Mouse (Mus musculus): Measurements from ENCODE around the gene Fgfr2.
"Not testable (repeated sequence)": the region's sequence is repeated elsewhere in the genome, so short reads cannot be mapped to it uniquely, and the experiment has no call there.

The Fgfr2 gene

DNA sequence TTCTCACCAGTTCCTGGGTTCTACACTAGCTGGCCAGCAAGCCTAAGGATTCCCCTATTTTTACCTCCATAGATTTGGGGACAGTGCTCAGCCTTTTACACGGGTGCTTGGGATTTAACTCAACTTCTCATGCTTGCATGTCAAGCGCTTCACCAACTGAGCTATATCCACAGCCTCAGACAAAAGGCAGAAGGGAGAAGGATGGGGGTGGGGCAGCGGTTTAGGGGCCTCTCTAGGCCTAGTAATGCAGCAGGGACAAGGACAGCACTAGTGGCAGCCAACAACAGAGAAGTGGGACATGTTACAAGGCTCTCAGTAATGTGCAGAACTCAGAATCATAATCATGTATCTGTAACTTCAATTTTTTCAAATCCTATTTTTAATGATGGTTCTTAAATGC, 1955.4 kb downstream of the Fgfr2 start:
- DNase-seq: no peak

- DNase-seq: no peak
Measured at GRCm38 (mm10) chr7:131162251-131162650, 1960.9 kb downstream of the Fgfr2 start.

- no peak for DNase-seq
Measured at GRCm38 (mm10) chr7:131153044-131153443, 1970.1 kb downstream of the Fgfr2 start.

DNA sequence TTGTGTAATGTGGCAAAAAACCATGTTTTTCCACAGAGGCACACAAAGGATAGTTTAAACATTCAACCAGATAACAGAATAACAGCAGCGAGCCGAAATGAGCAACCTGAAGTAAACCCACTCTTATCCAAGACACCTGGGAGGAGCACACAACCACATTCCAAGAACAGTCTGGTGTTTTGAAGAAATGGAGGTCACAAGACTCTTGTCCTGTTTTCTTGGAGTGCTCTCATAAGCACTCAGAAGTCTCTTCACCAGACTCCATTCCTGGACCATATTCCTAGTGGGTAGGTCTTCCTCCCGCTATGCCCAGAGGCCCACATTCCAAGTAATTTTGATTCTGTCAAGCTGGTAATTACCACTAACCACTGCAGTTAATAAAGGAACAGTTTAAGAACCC, 1973.0 kb downstream of the Fgfr2 start:
- no peak for DNase-seq

GRCm38 (mm10) chr7:131146214-131146613, 1976.9 kb downstream of the Fgfr2 start, which contains the start of gene 4933402N03Rik:
Gene 4933402N03Rik (minus strand): TSS chr7:131146314.
- no peak for DNase-seq

GRCm38 (mm10) chr7:131133181-131133580, 1990.0 kb downstream of the Fgfr2 start:
- no peak for DNase-seq

GRCm38 (mm10) chr7:131130021-131130420, 1993.1 kb downstream of the Fgfr2 start:
- DNase-seq: no peak

- no peak for DNase-seq
Measured at GRCm38 (mm10) chr7:131122210-131122807, 2000.8 kb downstream of the Fgfr2 start.

- peak; percentile 23 for DNase-seq
Measured at GRCm38 (mm10) chr7:131114434-131114833, 2008.7 kb downstream of the Fgfr2 start.

DNA sequence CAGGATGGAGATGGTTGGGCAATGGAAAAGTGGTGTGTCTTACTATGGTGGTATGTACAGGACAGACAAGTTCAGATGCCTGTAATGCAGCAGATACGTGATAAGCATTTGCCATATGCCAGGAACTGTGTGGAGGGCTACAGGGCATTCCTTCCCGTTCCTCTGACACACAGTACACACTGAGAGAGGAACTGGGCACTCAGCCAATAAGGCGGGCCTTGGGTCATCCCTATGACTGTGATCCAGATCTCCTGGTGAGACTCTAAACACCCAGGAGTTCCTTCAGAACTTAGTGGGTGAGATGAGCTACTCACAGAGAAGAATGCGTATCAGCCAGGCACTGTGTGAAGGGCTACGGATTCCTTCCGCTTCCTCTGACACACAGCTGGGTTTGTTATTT, 2009.5 kb downstream of the Fgfr2 start:
- DNase-seq: no peak

- peak; percentile 53 for DNase-seq
Measured at GRCm38 (mm10) chr7:131112486-131112885, 2010.7 kb downstream of the Fgfr2 start.

DNA sequence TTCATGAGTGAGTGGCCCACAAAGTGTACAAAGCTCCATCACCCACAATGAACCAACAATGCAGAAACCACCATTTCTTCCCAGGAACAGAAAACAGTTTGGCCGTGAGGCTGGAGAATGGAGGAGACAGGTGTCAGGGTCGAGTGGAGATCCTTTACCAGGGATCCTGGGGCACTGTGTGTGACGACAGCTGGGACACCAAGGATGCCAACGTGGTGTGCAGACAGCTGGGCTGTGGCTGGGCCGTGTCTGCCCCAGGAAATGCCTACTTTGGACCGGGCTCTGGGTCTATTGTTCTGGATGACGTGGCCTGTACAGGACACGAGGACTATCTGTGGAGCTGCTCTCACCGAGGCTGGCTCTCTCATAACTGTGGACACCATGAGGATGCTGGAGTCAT, 2040.7 kb downstream of the Fgfr2 start:
- not testable (repeated sequence) for DNase-seq

GRCm38 (mm10) chr7:131075956-131076355, 2047.2 kb downstream of the Fgfr2 start:
- peak; percentile 18 for DNase-seq

DNA sequence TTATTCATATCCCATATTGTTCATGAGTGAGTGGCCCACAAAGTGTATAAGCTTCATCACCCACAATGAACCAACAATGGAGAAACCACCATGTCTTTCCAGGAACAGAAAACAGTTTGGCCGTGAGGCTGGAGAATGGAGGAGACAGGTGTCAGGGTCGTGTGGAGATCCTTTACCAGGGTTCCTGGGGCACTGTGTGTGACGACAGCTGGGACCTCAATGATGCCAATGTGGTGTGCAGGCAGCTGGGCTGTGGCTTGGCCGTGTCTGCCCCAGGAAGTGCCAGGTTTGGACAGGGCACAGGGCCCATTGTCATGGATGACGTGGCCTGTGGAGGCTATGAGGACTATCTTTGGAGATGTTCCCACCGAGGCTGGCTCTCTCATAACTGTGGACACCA, 2049.1 kb downstream of the Fgfr2 start:
- DNase-seq: not testable (repeated sequence)

DNA sequence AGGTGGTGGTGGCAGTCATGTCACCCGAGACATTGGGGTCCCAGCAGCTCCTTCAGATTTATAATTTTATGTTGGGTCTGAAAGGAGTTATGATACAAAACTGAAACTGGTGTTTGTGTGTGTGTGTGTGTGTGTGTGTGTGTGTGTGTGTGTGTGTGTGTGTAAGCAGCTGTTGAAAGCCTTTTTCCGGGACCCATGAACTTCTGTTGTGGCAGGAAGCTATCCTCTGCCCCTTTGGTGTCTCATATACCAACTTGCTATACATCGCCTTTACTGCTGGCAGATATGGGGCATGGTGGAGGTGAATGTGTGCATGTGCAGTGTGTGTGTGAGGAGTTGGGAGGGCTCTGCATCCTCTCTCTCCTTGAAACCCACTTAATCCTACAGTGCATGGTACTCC, 2049.7 kb downstream of the Fgfr2 start:
- not testable (repeated sequence) for DNase-seq

GRCm38 (mm10) chr7:131068191-131068590, 2055.0 kb downstream of the Fgfr2 start:
- peak; percentile 6 for DNase-seq

- DNase-seq: no peak
Measured at GRCm38 (mm10) chr7:131062541-131062940, 2060.6 kb downstream of the Fgfr2 start.

DNA sequence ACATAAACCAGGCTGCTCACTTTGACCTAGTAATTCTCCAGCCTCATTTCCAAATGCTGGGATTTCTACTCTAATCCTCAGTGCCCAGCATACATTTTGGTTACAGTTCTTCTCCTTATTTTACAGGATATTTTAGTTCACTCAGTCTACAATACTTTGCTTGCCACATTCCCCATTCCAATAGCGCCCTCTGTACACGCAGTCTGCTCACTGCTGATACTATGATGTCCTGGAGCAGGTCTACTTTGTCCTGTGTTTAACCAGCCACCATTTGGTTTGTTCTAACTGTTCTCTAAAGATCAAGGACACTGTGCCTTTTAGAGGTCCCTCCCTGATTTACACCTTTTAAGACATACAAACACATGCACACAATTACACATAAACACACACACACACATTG, 2063.3 kb downstream of the Fgfr2 start:
- not testable (repeated sequence) for DNase-seq

DNA sequence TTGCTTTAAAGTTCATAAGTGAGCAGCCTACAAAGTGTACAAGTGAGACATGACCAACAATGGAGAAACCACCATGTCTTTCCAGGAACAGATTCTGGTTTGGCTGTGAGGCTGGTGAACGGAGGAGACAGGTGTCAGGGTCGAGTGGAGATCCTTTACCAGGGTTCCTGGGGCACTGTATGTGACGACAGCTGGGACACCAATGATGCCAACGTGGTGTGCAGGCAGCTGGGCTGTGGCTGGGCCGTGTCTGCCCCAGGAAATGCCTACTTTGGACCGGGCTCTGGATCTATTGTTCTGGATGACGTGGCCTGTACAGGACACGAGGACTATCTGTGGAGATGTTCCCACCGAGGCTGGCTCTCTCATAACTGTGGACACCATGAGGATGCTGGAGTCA, 2065.2 kb downstream of the Fgfr2 start:
- DNase-seq: not testable (repeated sequence)

DNA sequence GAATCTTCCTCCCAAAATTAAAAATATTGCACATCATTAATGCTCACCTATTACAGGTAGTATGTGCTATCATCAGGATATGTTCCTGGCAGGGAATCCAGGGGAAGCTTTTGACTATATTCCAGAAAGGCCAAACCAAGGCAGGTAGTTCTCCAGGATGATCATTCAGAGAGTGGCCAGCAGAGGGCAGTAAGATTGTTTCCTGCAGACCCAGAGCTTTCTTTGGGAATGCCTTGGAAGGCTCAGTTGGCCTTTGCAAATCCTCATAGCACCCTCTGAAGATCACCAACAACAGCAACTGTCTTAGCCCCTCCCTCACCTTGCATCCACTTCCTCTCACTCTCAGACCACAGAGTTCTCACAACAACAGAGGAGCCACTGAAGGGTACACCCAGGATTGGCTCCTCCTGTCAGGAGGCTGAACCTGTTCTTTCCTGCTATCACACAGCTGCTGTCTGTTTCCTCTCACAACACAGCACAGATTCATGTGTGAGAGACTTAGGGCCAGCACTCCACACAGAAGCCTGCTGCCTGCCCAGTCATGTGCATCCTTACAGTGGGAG, 2068.3 kb downstream of the Fgfr2 start:
- DNase-seq: no peak

DNA sequence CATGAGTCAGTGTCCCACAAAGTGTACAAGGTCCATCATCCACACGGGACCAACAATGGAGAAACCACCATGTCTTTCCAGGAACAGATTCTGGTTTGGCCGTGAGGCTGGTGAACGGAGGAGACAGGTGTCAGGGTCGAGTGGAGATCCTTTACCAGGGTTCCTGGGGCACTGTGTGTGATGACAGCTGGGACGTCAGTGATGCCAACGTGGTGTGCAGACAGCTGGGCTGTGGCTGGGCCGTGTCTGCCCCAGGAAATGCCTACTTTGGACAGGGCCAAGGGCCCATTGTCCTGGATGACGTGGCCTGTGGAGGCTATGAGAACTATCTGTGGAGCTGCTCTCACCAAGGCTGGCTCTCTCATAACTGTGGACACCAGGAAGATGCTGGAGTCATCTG, 2073.3 kb downstream of the Fgfr2 start:
- DNase-seq: not testable (repeated sequence)

DNA sequence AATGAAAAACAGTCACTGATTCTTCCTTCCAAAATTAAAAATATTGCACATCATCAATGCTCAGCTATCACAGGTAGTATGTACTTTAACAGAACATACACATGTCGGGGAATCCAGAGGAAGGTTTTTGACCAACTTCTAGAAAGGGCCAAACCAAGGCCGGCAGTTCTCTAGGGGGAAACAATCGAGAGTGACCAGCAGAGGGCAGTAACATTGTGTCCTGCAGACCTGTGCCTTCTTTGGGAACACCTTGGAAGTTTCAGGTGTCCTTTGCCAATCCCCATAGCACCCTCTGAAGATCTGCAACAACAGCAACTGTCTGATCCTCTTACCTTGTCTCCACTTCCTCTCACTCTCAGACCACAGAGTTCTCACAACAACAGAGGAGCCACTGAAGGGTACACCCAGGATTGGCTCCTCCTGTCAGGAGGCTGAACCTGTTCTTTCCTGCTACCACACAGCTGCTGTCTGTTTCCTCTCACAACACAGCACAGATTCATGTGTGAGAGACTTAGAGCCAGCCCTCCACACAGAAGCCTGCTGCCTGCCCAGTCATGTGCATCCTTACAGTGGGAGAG, 2077.8 kb downstream of the Fgfr2 start:
- not testable (repeated sequence) for DNase-seq

DNA sequence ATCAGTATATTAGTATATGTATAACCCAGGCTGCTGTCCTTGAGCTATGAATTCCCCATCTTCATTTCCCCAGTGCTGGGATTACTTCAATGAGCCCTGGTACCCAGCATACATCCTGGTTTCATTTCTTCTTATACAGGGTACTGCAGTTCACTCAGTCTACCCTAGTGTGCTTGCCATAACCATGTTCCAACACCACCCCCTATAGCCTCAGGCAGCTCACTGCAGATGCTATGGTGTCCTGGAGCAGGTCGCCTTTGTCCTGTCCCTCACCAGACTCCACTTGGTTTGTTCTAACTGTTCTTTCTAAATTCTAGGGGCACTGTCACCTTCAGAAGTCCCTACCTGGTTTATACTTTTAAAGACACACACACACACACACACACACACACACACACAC, 2080.5 kb downstream of the Fgfr2 start:
- no peak for DNase-seq

- DNase-seq: not testable (repeated sequence)
Measured at GRCm38 (mm10) chr7:131040760-131041159, 2082.4 kb downstream of the Fgfr2 start.

- no peak for DNase-seq
Measured at GRCm38 (mm10) chr7:131037083-131037482, 2086.1 kb downstream of the Fgfr2 start.

Measured in cerebellum, adult 9-10 months (tissue).